Mouse (Mus musculus) hindbrain, embryonic 14.5 days (tissue): ENCODE results near the gene Btn2a2. TPM values are rescaled to one million over a fixed set of nuclear protein-coding genes. Genes with fewer than 3 reads are reported as not detected.

Source experiments
- ATAC-seq: fragments of 200-750 bp; cut with Nextera tagmentation; 2 replicates; pipeline ENCODE4 v1.8.0; 2017; ENCODE audit warnings: moderate number of reproducible peaks, mild to moderate bottlenecking, moderate TSS enrichment, moderate library complexity; ENCODE audit not compliant: low FRiP score
- DNase-seq: peaks from one replicate; pipeline ENCODE4 v3.0.0-alpha.2; 2015; ENCODE audit warnings: low spot score
- H3K27ac ChIP-seq: fragments of 300-500 bp; sonication (generic); 2 replicates; pipeline ENCODE4 v1.5.1; 2014; ENCODE audit warnings: mild to moderate bottlenecking, moderate library complexity
- H3K27me3 ChIP-seq: fragments of 300-500 bp; sonication (generic); 2 replicates; pipeline ENCODE4 v1.6.1; 2014; ENCODE audit warnings: mild to moderate bottlenecking, low read length, mixed read lengths; ENCODE audit not compliant: control insufficient read depth, insufficient read depth
- H3K36me3 ChIP-seq: fragments of 300-500 bp; sonication (generic); replicated peaks from 2 replicates; pipeline ENCODE4 v1.6.1; 2014; ENCODE audit not compliant: control insufficient read depth, insufficient read depth
- H3K4me1 ChIP-seq: fragments of 300-500 bp; sonication (generic); replicated peaks from 2 replicates; pipeline ENCODE4 v1.6.1; 2014; ENCODE audit warnings: antibody characterized with exemption, low read length, mixed read lengths; ENCODE audit not compliant: control insufficient read depth, insufficient read depth
- H3K4me2 ChIP-seq: fragments of 300-500 bp; sonication (generic); replicated peaks from 2 replicates; pipeline ENCODE4 v1.6.1; 2014; ENCODE audit warnings: mild to moderate bottlenecking, moderate library complexity
- H3K4me3 ChIP-seq: fragments of 300-500 bp; sonication (generic); replicated peaks from 2 replicates; pipeline ENCODE4 v1.5.1; 2014; ENCODE audit warnings: mild to moderate bottlenecking, low read length
- H3K9ac ChIP-seq: fragments of 300-500 bp; sonication (generic); 2 replicates; pipeline ENCODE4 v1.6.1; 2014
- H3K9me3 ChIP-seq: fragments of 300-500 bp; sonication (generic); 2 replicates; pipeline ENCODE4 v1.6.1; 2016; ENCODE audit warnings: low read length; ENCODE audit not compliant: control insufficient read depth
- WGBS: fragments of 180-500 bp; shearing (Covaris S2); extraction: QIAGEN DNeasy Blood & Tissue Kit; methylation state at CpG from one replicate; pipeline ENCODE4 v1.1.7; 2014; 5-methylcytosine and 5-hydroxymethylcytosine counted together
- polyA plus RNA-seq: library from polyadenylated mRNA; unstranded; fragments of >200 nt; fragmentation: Nextera tagmentation; extraction: Ambion mirVana; gene quantifications from 2 replicates; pipeline ENCODE4 v1.2.1, GENCODE M21; 2014

Btn2a2 gene
- polyA plus RNA-seq, 1 experiment from 2014 or later, result 0.21 TPM

GRCm38 (mm10) chr13:23532262-23533075, 43.8 kb upstream of the Btn2a2 start:
- WGBS, result 24% methylated on average over 9 of the region's 9 CpGs
- no peaks in the 10 kb centered on the region for H3K27me3 ChIP-seq
- peak overlapping the region; percentile 95 for H3K27ac ChIP-seq
- no peaks in the 10 kb centered on the region for H3K9me3 ChIP-seq
- no peaks in the 10 kb centered on the region for H3K36me3 ChIP-seq
- peak overlapping the region; percentile 55 for H3K4me2 ChIP-seq
- no peak for ATAC-seq
- no peak for DNase-seq
- H3K4me1 ChIP-seq, result peaks cover 29% of the 10 kb centered on the region
- peak overlapping the region; percentile 49 for H3K4me3 ChIP-seq
- H3K9ac ChIP-seq, result peak overlapping the region; percentile 84

- Histone ChIP-seq H3K27me3 (no peaks in the 10 kb centered on the region), H3K36me3 (no peaks in the 10 kb centered on the region), H3K27ac (peak within 1 kb of the TSS; percentile 95), H3K9me3 (no peaks in the 10 kb centered on the region), H3K4me3 (peak within 1 kb of the TSS; percentile 49), H3K9ac (peak within 1 kb of the TSS; percentile 84), H3K4me2 (peak within 1 kb of the TSS; percentile 55), H3K4me1 (peaks cover 29% of the 10 kb centered on the region)
- DNase-seq, result peak; percentile 100
- peak; percentile 87 for ATAC-seq
- WGBS, result under 1% methylated on average over 52 of the region's 70 CpGs
Observed at GRCm38 (mm10) chr13:23530901-23531875, 42.5 kb upstream of the Btn2a2 start, which contains the start of gene Hist1h4h. Gene Hist1h4h (plus strand): TSS chr13:23531050.

GRCm38 (mm10) chr13:23530181-23530900, 41.7 kb upstream of the Btn2a2 start:
- Histone ChIP-seq H3K27me3 (no peaks in the 10 kb centered on the region), H3K36me3 (no peaks in the 10 kb centered on the region)
- ATAC-seq, result no peak

GRCm38 (mm10) chr13:23529480-23530165, 41.0 kb upstream of the Btn2a2 start:
- Histone ChIP-seq H3K9ac (peak overlapping the region; percentile 84), H3K4me3 (peak overlapping the region; percentile 49), H3K36me3 (no peaks in the 10 kb centered on the region), H3K27ac (peak overlapping the region; percentile 95), H3K4me1 (peaks cover 27% of the 10 kb centered on the region), H3K27me3 (no peaks in the 10 kb centered on the region), H3K4me2 (peak overlapping the region; percentile 55), H3K9me3 (no peaks in the 10 kb centered on the region)
- no peak for ATAC-seq
- WGBS, result 34% methylated on average over 2 of the region's 2 CpGs
- DNase-seq, result no peak

More at GRCm38 (mm10) chr13:23530181-23530900, 41.7 kb upstream of the Btn2a2 start:
- Histone ChIP-seq H3K9me3 (no peaks in the 10 kb centered on the region), H3K4me2 (peak overlapping the region; percentile 55), H3K4me3 (peak overlapping the region; percentile 49), H3K9ac (peak overlapping the region; percentile 84), H3K27ac (peak overlapping the region; percentile 95), H3K4me1 (peaks cover 29% of the 10 kb centered on the region)
- peak; percentile 84 for DNase-seq
- WGBS, result under 1% methylated on average over 20 of the region's 20 CpGs

DNA sequence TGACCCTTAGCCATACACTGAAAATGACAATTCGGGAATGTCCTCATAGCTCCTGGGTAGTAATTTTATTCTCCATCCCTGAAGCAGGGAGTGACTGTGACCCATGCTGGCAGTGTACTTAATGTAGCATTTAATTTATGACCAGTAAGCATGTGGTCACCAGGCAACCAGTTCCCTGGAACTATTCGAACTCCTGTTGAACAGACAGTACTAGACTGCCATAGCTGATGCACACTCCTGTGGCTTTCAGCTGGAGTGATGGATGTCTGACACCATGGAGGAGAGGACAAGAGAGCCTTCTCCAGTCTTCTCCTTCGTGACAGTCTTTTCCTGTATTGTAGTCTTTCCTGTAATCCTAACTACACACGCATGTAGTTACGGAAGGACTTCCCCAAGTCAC, 40.3 kb upstream of the Btn2a2 start:
- DNase-seq, result no peak

GRCm38 (mm10) chr13:23526312-23526711, 37.7 kb upstream of the Btn2a2 start:
- Histone ChIP-seq H3K4me3 (peak overlapping the region; percentile 44), H3K4me2 (peak overlapping the region; percentile 63), H3K9me3 (no peaks in the 10 kb centered on the region), H3K27ac (peak overlapping the region; percentile 77), H3K4me1 (peaks cover 8% of the 10 kb centered on the region), H3K36me3 (no peaks in the 10 kb centered on the region), H3K9ac (peak overlapping the region; percentile 63), H3K27me3 (no peaks in the 10 kb centered on the region)
- ATAC-seq (peak; percentile 70), DNase-seq (peak; percentile 100)
- under 1% methylated on average over 17 of the region's 17 CpGs for WGBS

More for the DNA sequence above, 40.3 kb upstream of the Btn2a2 start:
- Histone ChIP-seq H3K4me3 (0 out of 2 replicates have a peak overlapping the region, but pooled peaks have one; percentile 3), H3K4me1 (peaks cover 23% of the 10 kb centered on the region), H3K9me3 (no peaks in the 10 kb centered on the region), H3K27ac (no peak overlapping the region), H3K36me3 (no peaks in the 10 kb centered on the region), H3K27me3 (no peaks in the 10 kb centered on the region), H3K4me2 (peak overlapping the region; percentile 55), H3K9ac (no peak overlapping the region)
- WGBS, result 60% methylated on average over 5 of the region's 5 CpGs
- ATAC-seq, result no peak

- H3K27me3 ChIP-seq, result no peaks in the 10 kb centered on the region
- WGBS, result 2% methylated on average over 10 of the region's 10 CpGs
- H3K4me1 ChIP-seq, result peaks cover 10% of the 10 kb centered on the region
- no peak overlapping the region for H3K9ac ChIP-seq
- peak overlapping the region; percentile 63 for H3K4me2 ChIP-seq
- no peaks in the 10 kb centered on the region for H3K9me3 ChIP-seq
- H3K36me3 ChIP-seq, result no peaks in the 10 kb centered on the region
- H3K27ac ChIP-seq, result no peak overlapping the region
- H3K4me3 ChIP-seq, result peak overlapping the region; percentile 44
- ATAC-seq, result no peak
- peak; percentile 59 for DNase-seq
Observed at GRCm38 (mm10) chr13:23525901-23526300, 37.2 kb upstream of the Btn2a2 start.

DNA sequence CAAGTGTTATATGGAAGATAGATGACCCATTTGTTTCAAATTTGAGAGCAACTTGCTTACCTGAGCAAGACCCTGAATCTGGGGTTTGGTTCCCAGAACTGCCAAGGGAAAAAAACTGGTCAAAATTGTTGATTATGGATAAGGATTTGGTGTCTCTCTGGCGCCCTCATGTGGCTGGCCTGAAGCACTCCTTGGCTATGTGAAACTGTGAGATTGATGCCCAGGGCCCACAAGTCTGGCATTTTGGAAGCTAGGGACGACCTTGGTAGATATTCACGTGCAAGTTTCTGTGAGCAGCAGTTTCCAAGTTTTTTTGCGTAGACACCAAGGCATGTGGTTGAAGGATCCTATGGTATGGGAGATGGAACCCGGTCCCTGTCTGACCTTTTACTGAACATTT, 36.0 kb upstream of the Btn2a2 start:
- Histone ChIP-seq H3K27ac (no peak overlapping the region), H3K9me3 (no peaks in the 10 kb centered on the region), H3K4me3 (no peak overlapping the region), H3K4me1 (peaks cover 6% of the 10 kb centered on the region), H3K9ac (no peak overlapping the region), H3K27me3 (no peaks in the 10 kb centered on the region), H3K36me3 (no peaks in the 10 kb centered on the region), H3K4me2 (peak overlapping the region; percentile 24)
- no peak for ATAC-seq
- DNase-seq, result peak; percentile 85
- 9% methylated on average over 5 of the region's 5 CpGs for WGBS
